Mouse (Mus musculus) kidney, embryonic 16.5 days (tissue): ENCODE data around the gene Crkl. TPM values are rescaled to one million over a fixed set of nuclear protein-coding genes. Genes with fewer than 3 reads are reported as not detected.

Experiments
- ATAC-seq: fragments of 200-750 bp; cut with Nextera tagmentation; 2 replicates; pipeline ENCODE4 v1.8.0; 2017; ENCODE audit warnings: moderate TSS enrichment; ENCODE audit not compliant: low FRiP score, low TSS enrichment
- H3K27ac ChIP-seq: fragments of 300-500 bp; sonication (generic); 2 replicates; pipeline ENCODE4 v1.5.1; 2014; ENCODE audit warnings: low read length
- H3K27me3 ChIP-seq: fragments of 300-500 bp; sonication (generic); 2 replicates; pipeline ENCODE4 v1.6.1; 2014; ENCODE audit warnings: low read length, control low read depth, mixed read lengths; ENCODE audit not compliant: insufficient read depth
- H3K36me3 ChIP-seq: fragments of 300-500 bp; sonication (generic); 2 replicates; pipeline ENCODE4 v1.6.1; 2014; ENCODE audit warnings: low read length, control low read depth, mixed read lengths; ENCODE audit not compliant: insufficient read depth
- H3K4me1 ChIP-seq: fragments of 300-500 bp; sonication (generic); 2 replicates; pipeline ENCODE4 v1.6.1; 2014; ENCODE audit warnings: low read length, control low read depth, mixed read lengths; ENCODE audit not compliant: insufficient read depth
- H3K4me2 ChIP-seq: fragments of 300-500 bp; sonication (generic); replicated peaks from 2 replicates; pipeline ENCODE4 v1.6.1; 2014; ENCODE audit warnings: low read depth, low read length
- H3K4me3 ChIP-seq: fragments of 300-500 bp; sonication (generic); 2 replicates; pipeline ENCODE4 v1.5.1; 2014; ENCODE audit warnings: mild to moderate bottlenecking, low read length
- H3K9ac ChIP-seq: fragments of 300-500 bp; sonication (generic); replicated peaks from 2 replicates; pipeline ENCODE4 v1.6.1; 2014; ENCODE audit warnings: low read length
- H3K9me3 ChIP-seq: fragments of 300-500 bp; sonication (generic); 2 replicates; pipeline ENCODE4 v1.6.1; 2016; ENCODE audit warnings: low read length, control low read depth
- WGBS: fragments of 180-500 bp; shearing (Covaris S2); extraction: QIAGEN DNeasy Blood & Tissue Kit; methylation state at CpG from one replicate; pipeline ENCODE4 v1.1.7; 2014; 5-methylcytosine and 5-hydroxymethylcytosine counted together
- polyA plus RNA-seq: library from polyadenylated mRNA; unstranded; fragments of >200 nt; fragmentation: Nextera tagmentation; extraction: Ambion mirVana; gene quantifications from 2 replicates; pipeline ENCODE4 v1.2.1, GENCODE M21; 2015

The Crkl gene
- 77.6 and 78.5 TPM in 2 replicates for polyA plus RNA-seq

GRCm38 (mm10) chr16:17451541-17452372 is at the start of gene Crkl:
Crkl (plus strand) TSS chr16:17451987.
- Histone ChIP-seq H3K9me3 (no peaks in the 10 kb centered on the region), H3K27ac (peak within 1 kb of the TSS; percentile 98), H3K4me2 (peak within 1 kb of the TSS; percentile 87), H3K9ac (peak within 1 kb of the TSS; percentile 87), H3K27me3 (no peaks in the 10 kb centered on the region), H3K4me3 (peak within 1 kb of the TSS; percentile 88), H3K4me1 (peaks cover 18% of the 10 kb centered on the region), H3K36me3 (peaks cover 15% of the 10 kb centered on the region; the same call in 1 of the 2 replicates)
- WGBS = under 1% methylated on average over 63 of the region's 63 CpGs
- ATAC-seq = peak; percentile 98

- 77% methylated on average over 1 of the region's 1 CpGs for WGBS
- Histone ChIP-seq H3K36me3 (no peaks in the 10 kb centered on the region; the same call in 1 of the 2 replicates), H3K4me3 (no peak overlapping the region), H3K9me3 (no peaks in the 10 kb centered on the region), H3K9ac (no peak overlapping the region), H3K4me1 (peaks cover 17% of the 10 kb centered on the region), H3K4me2 (no peak overlapping the region), H3K27me3 (no peaks in the 10 kb centered on the region), H3K27ac (no peak overlapping the region)
- no peak for ATAC-seq
Measured at GRCm38 (mm10) chr16:17402855-17403254, 48.9 kb upstream of the Crkl start.

- H3K9me3 ChIP-seq = no peaks in the 10 kb centered on the region
- peak overlapping the region; percentile 84 for H3K4me3 ChIP-seq
- peak; percentile 87 for ATAC-seq
- WGBS = under 1% methylated on average over 22 of the region's 22 CpGs
- peaks cover 17% of the 10 kb centered on the region for H3K4me1 ChIP-seq
- peak overlapping the region; percentile 68 for H3K27ac ChIP-seq
- H3K9ac ChIP-seq = peak overlapping the region; percentile 78
- H3K36me3 ChIP-seq = no peaks in the 10 kb centered on the region; the same call in 1 of the 2 replicates
- no peaks in the 10 kb centered on the region for H3K27me3 ChIP-seq
- peak overlapping the region; percentile 76 for H3K4me2 ChIP-seq
Measured at GRCm38 (mm10) chr16:17405271-17405696, 46.5 kb upstream of the Crkl start.

- WGBS = under 1% methylated on average over 56 of the region's 69 CpGs
- H3K4me1 ChIP-seq = peaks cover 17% of the 10 kb centered on the region
- peak; percentile 99 for ATAC-seq
- peak within 1 kb of the TSS; percentile 80 for H3K9ac ChIP-seq
- peak within 1 kb of the TSS; percentile 76 for H3K4me2 ChIP-seq
- peak within 1 kb of the TSS; percentile 84 for H3K4me3 ChIP-seq
- H3K9me3 ChIP-seq = no peaks in the 10 kb centered on the region
- no peaks in the 10 kb centered on the region; the same call in 1 of the 2 replicates for H3K36me3 ChIP-seq
- peak within 1 kb of the TSS; percentile 68 for H3K27ac ChIP-seq
- no peaks in the 10 kb centered on the region for H3K27me3 ChIP-seq
Measured at GRCm38 (mm10) chr16:17405736-17406443, 45.9 kb upstream of the Crkl start, which contains the start of the genes Snap29 and Pi4ka. Snap29 (plus strand) TSS chr16:17405986. Pi4ka (minus strand) TSS chr16:17406314.

- H3K9me3 ChIP-seq = no peaks in the 10 kb centered on the region
- no peak overlapping the region for H3K27ac ChIP-seq
- WGBS = 30% methylated on average over 9 of the region's 9 CpGs
- peak overlapping the region; percentile 80 for H3K9ac ChIP-seq
- H3K4me2 ChIP-seq = peak overlapping the region; percentile 65
- H3K4me3 ChIP-seq = peak overlapping the region; percentile 84
- no peaks in the 10 kb centered on the region for H3K27me3 ChIP-seq
- ATAC-seq = no peak
- peaks cover 17% of the 10 kb centered on the region for H3K4me1 ChIP-seq
- H3K36me3 ChIP-seq = no peaks in the 10 kb centered on the region; the same call in 1 of the 2 replicates
Measured at GRCm38 (mm10) chr16:17406512-17407231, 45.1 kb upstream of the Crkl start.

GRCm38 (mm10) chr16:17409046-17409445 is 42.7 kb upstream of the Crkl start:
- no peaks in the 10 kb centered on the region for H3K27me3 ChIP-seq
- no peak for ATAC-seq
- WGBS = 89% methylated on average over 2 of the region's 2 CpGs

GRCm38 (mm10) chr16:17410209-17410608 is 41.6 kb upstream of the Crkl start:
- no peak overlapping the region for H3K27ac ChIP-seq
- H3K4me2 ChIP-seq = no peak overlapping the region
- H3K27me3 ChIP-seq = no peaks in the 10 kb centered on the region
- H3K9ac ChIP-seq = no peak overlapping the region
- no peaks in the 10 kb centered on the region for H3K36me3 ChIP-seq
- H3K9me3 ChIP-seq = no peaks in the 10 kb centered on the region
- WGBS = 43% methylated on average over 4 of the region's 4 CpGs
- H3K4me1 ChIP-seq = peaks cover 7% of the 10 kb centered on the region
- no peak for ATAC-seq
- H3K4me3 ChIP-seq = no peak overlapping the region

More at GRCm38 (mm10) chr16:17409046-17409445, 42.7 kb upstream of the Crkl start:
- Histone ChIP-seq H3K4me2 (no peak overlapping the region), H3K27ac (no peak overlapping the region), H3K9me3 (no peaks in the 10 kb centered on the region), H3K4me3 (no peak overlapping the region), H3K36me3 (no peaks in the 10 kb centered on the region), H3K9ac (no peak overlapping the region), H3K4me1 (peaks cover 17% of the 10 kb centered on the region)

- Histone ChIP-seq H3K27me3 (no peaks in the 10 kb centered on the region), H3K4me1 (no peaks in the 10 kb centered on the region), H3K27ac (no peak overlapping the region), H3K4me2 (no peak overlapping the region), H3K9me3 (no peaks in the 10 kb centered on the region), H3K9ac (no peak overlapping the region), H3K36me3 (peaks cover 32% of the 10 kb centered on the region), H3K4me3 (no peak overlapping the region)
- ATAC-seq = no peak
- 81% methylated on average over 3 of the region's 3 CpGs for WGBS
Measured at GRCm38 (mm10) chr16:17423021-17423420, 28.8 kb upstream of the Crkl start.

GRCm38 (mm10) chr16:17432576-17432975 is 19.2 kb upstream of the Crkl start:
- ATAC-seq = no peak
- WGBS = 70% methylated on average over 2 of the region's 2 CpGs

More at GRCm38 (mm10) chr16:17432576-17432975, 19.2 kb upstream of the Crkl start:
- Histone ChIP-seq H3K36me3 (peaks cover 6% of the 10 kb centered on the region), H3K4me2 (no peak overlapping the region), H3K9me3 (no peaks in the 10 kb centered on the region), H3K27me3 (no peaks in the 10 kb centered on the region), H3K27ac (no peak overlapping the region), H3K9ac (no peak overlapping the region), H3K4me1 (no peaks in the 10 kb centered on the region), H3K4me3 (no peak overlapping the region)
